ENCODE assay signal across 20 mouse cellular contexts in genomic region chr19:37095666-37096330, GRCm38 (mm10).
DNase-seq lines count a peak whose midpoint lies in the region; ATAC-seq and TF ChIP-seq lines count a peak whose summit lies in the region.
"Had no signal": no experiment of that assay in that cellular context is flagged by ENCODE, and none has a peak within 500 bp of the region (broad histone marks: within the 10 kb centered on the region; RNA-seq: fewer than 3 reads in every experiment).

No protein-coding gene starts in this region.

- H3K4me3 ChIP-seq in hindbrain, postnatal 0 days (ENCODE audit: low read length), result no peak overlapping the region
- H3K4me3 ChIP-seq in hindbrain, embryonic 10.5 days, result no peak overlapping the region
- H3K4me3 ChIP-seq in lung, postnatal 0 days (ENCODE audit: low read depth, low read length), result no peak overlapping the region
- no peak overlapping the region for H3K4me3 ChIP-seq in lung, adult 2 months (replicated peaks; ENCODE audit: extremely low read depth, low read depth, low read length)
- H3K4me3 ChIP-seq in MEL (ENCODE audit: control insufficient read depth in 1 of 2, insufficient read depth in 1 of 2, low read depth in 2 of 2, low read length in 2 of 2), result no peak overlapping the region
- no peak overlapping the region for H3K4me3 ChIP-seq in cortical plate, adult 2 months (ENCODE audit: insufficient read depth, low read length)
- H3K4me3 ChIP-seq in kidney, embryonic 14.5 days (ENCODE audit: low read length), result no peak overlapping the region
- H3K4me3 ChIP-seq: embryonic facial prominence, embryonic 12.5 days; limb, embryonic 12.5 days; liver, embryonic 13.5 days; midbrain, embryonic 10.5 days had no signal

- H3K9ac ChIP-seq in hindbrain, postnatal 0 days (replicated peaks; ENCODE audit: low read length), result no peak overlapping the region
- no peak overlapping the region for H3K9ac ChIP-seq in lung, postnatal 0 days (replicated peaks; ENCODE audit: low read depth)
- H3K9ac ChIP-seq in MEL (ENCODE audit: control insufficient read depth, low read depth, low read length, poor library complexity, severe bottlenecking), result no peak overlapping the region
- H3K9ac ChIP-seq in kidney, embryonic 14.5 days (ENCODE audit: low read depth, low read length), result no peak overlapping the region
- H3K9ac ChIP-seq: embryonic facial prominence, embryonic 12.5 days; limb, embryonic 12.5 days; liver, embryonic 13.5 days had no signal

- H3K79me2 ChIP-seq in MEL (ENCODE audit: control insufficient read depth, insufficient read depth, low read length, poor library complexity), result no peaks in the 10 kb centered on the region

- H3K4me2 ChIP-seq in hindbrain, postnatal 0 days (ENCODE audit: low read depth, low read length), result no peak overlapping the region
- H3K4me2 ChIP-seq in lung, postnatal 0 days (replicated peaks; ENCODE audit: low read depth, low read length), result no peak overlapping the region
- H3K4me2 ChIP-seq in kidney, embryonic 14.5 days (replicated peaks; ENCODE audit: low read depth, low read length), result no peak overlapping the region
- H3K4me2 ChIP-seq: embryonic facial prominence, embryonic 12.5 days; limb, embryonic 12.5 days; liver, embryonic 13.5 days had no signal

- DNase-seq in hindbrain, postnatal 0 days (ENCODE audit: low spot score), result no peak
- DNase-seq in hindbrain, embryonic 10.5 days (ENCODE audit: low spot score), result no peak
- DNase-seq in lung, postnatal 0 days (ENCODE audit: low spot score), result no peak
- DNase-seq in lung, adult 2 months, result no peak
- DNase-seq in MEL (ENCODE audit: low read depth, low spot score), result no peak
- DNase-seq in embryo, embryonic 10.5 days (ENCODE audit: low spot score), result no peak
- DNase-seq: adrenal gland, postnatal 25 days; B cell, adult 2 months; cerebellum, postnatal 10 days; gastrocnemius, postnatal 36 days; kidney, adult 18-20 months; liver, embryonic 13.5 days; thymus, adult 18-20 months; thymus, postnatal 36 days had no signal

- no peaks in the 10 kb centered on the region for H3K9me3 ChIP-seq in hindbrain, postnatal 0 days (ENCODE audit: low read length)
- H3K9me3 ChIP-seq in hindbrain, embryonic 10.5 days, result no peaks in the 10 kb centered on the region
- H3K9me3 ChIP-seq in lung, postnatal 0 days (ENCODE audit: low read length), result no peaks in the 10 kb centered on the region
- no peaks in the 10 kb centered on the region for H3K9me3 ChIP-seq in MEL (replicated peaks; ENCODE audit: insufficient read depth, low read length)
- H3K9me3 ChIP-seq in kidney, embryonic 14.5 days (ENCODE audit: control insufficient read depth, low read length), result no peaks in the 10 kb centered on the region
- H3K9me3 ChIP-seq: embryonic facial prominence, embryonic 12.5 days; limb, embryonic 12.5 days; liver, embryonic 13.5 days; midbrain, embryonic 10.5 days had no signal

- H3K4me1 ChIP-seq in hindbrain, postnatal 0 days (ENCODE audit: insufficient read depth, low read length), result no peaks in the 10 kb centered on the region
- H3K4me1 ChIP-seq in hindbrain, embryonic 10.5 days (replicated peaks), result peaks cover 1% of the 10 kb centered on the region
- H3K4me1 ChIP-seq in lung, postnatal 0 days (ENCODE audit: insufficient read depth, low read depth, low read length), result no peaks in the 10 kb centered on the region
- H3K4me1 ChIP-seq in lung, adult 2 months (ENCODE audit: control insufficient read depth, insufficient read depth, low read length), result no peaks in the 10 kb centered on the region; the same call in none of the 2 replicates
- H3K4me1 ChIP-seq in MEL (ENCODE audit: control insufficient read depth in 1 of 2, insufficient read depth in 2 of 2, low read length in 2 of 2), result no peaks in the 10 kb centered on the region
- peaks cover 6% of the 10 kb centered on the region for H3K4me1 ChIP-seq in cortical plate, adult 2 months (ENCODE audit: control insufficient read depth, insufficient read depth, low read length)
- no peaks in the 10 kb centered on the region for H3K4me1 ChIP-seq in kidney, embryonic 14.5 days (ENCODE audit: control insufficient read depth, insufficient read depth, low read length)
- H3K4me1 ChIP-seq: embryonic facial prominence, embryonic 12.5 days had no signal

- WGBS in hindbrain, postnatal 0 days, result 79% methylated on average over 4 of the region's 4 CpGs
- WGBS in hindbrain, embryonic 10.5 days, result 80% methylated on average over 4 of the region's 4 CpGs
- 68% methylated on average over 4 of the region's 4 CpGs for WGBS in lung, postnatal 0 days
- 75% methylated on average over 4 of the region's 4 CpGs for WGBS in lung, adult 2 months
- 69% methylated on average over 4 of the region's 4 CpGs for WGBS in kidney, embryonic 14.5 days

- peak; percentile 21 for TF ChIP-seq CTCF in hindbrain, postnatal 0 days (IDR thresholded peaks at IDR 0.05; ENCODE audit: low read depth)
- peak; percentile 35 for TF ChIP-seq CTCF in lung, postnatal 0 days (IDR thresholded peaks at IDR 0.05)
- TF ChIP-seq CTCF in lung, adult 2 months (IDR thresholded peaks at IDR 0.05; ENCODE audit: insufficient read depth, low read length), result no peak
- peak; percentile 28 to 42 (median 28); a peak in 5 of 6 replicates for TF ChIP-seq CTCF in MEL (IDR thresholded peaks at IDR 0.05 in 2 of 3, conservative IDR thresholded peaks at IDR 0.05 in 1 of 3; ENCODE audit: control insufficient read depth in 1 of 3, insufficient read depth in 1 of 3, low read depth in 2 of 3, low read length in 3 of 3, poor library complexity in 1 of 3, severe bottlenecking in 1 of 3)
- TF ChIP-seq CTCF in cortical plate, adult 2 months (IDR thresholded peaks at IDR 0.05; ENCODE audit: extremely low read depth, insufficient read depth, low read length), result 0 out of 2 replicates have a peak, but pooled peaks have one; percentile 5

- no peak overlapping the region for H3K27ac ChIP-seq in hindbrain, postnatal 0 days
- H3K27ac ChIP-seq in hindbrain, embryonic 10.5 days, result no peak overlapping the region
- H3K27ac ChIP-seq in lung, postnatal 0 days (ENCODE audit: low read length), result no peak overlapping the region
- H3K27ac ChIP-seq in MEL (ENCODE audit: control insufficient read depth, low read depth, low read length), result no peak overlapping the region
- no peak overlapping the region for H3K27ac ChIP-seq in cortical plate, adult 2 months (ENCODE audit: insufficient read depth, low read length)
- H3K27ac ChIP-seq in kidney, embryonic 14.5 days (ENCODE audit: low read depth, low read length), result no peak overlapping the region
- H3K27ac ChIP-seq: embryonic facial prominence, embryonic 12.5 days; kidney, postnatal 0 days; liver, embryonic 13.5 days; midbrain, embryonic 10.5 days had no signal

- TF ChIP-seq EP300 in lung, postnatal 0 days (IDR thresholded peaks at IDR 0.05), result no peak
- TF ChIP-seq EP300 in MEL (IDR thresholded peaks at IDR 0.05; ENCODE audit: low read depth in 1 of 2, low read length in 2 of 2), result no peak

- no peak for ATAC-seq in hindbrain, postnatal 0 days
- ATAC-seq in lung, postnatal 0 days, result no peak
- ATAC-seq in kidney, embryonic 14.5 days (ENCODE audit: low FRiP score, low TSS enrichment), result no peak

- H3K36me3 ChIP-seq in hindbrain, postnatal 0 days (ENCODE audit: insufficient read depth, low read length), result no peaks in the 10 kb centered on the region
- H3K36me3 ChIP-seq in hindbrain, embryonic 10.5 days, result no peaks in the 10 kb centered on the region
- H3K36me3 ChIP-seq in lung, postnatal 0 days (ENCODE audit: insufficient read depth, low read length), result no peaks in the 10 kb centered on the region
- no peaks in the 10 kb centered on the region for H3K36me3 ChIP-seq in MEL (ENCODE audit: control insufficient read depth in 1 of 2, insufficient read depth in 2 of 2, low read length in 2 of 2)
- no peaks in the 10 kb centered on the region for H3K36me3 ChIP-seq in kidney, embryonic 14.5 days (ENCODE audit: control insufficient read depth, insufficient read depth, low read length)
- H3K36me3 ChIP-seq: embryonic facial prominence, embryonic 12.5 days; limb, embryonic 12.5 days; liver, embryonic 13.5 days; midbrain, embryonic 10.5 days had no signal

- no peaks in the 10 kb centered on the region for H3K27me3 ChIP-seq in hindbrain, postnatal 0 days (ENCODE audit: insufficient read depth, low read length)
- H3K27me3 ChIP-seq in hindbrain, embryonic 10.5 days (ENCODE audit: insufficient read depth, poor library complexity, severe bottlenecking), result no peaks in the 10 kb centered on the region
- H3K27me3 ChIP-seq in lung, postnatal 0 days (replicated peaks; ENCODE audit: insufficient read depth, low read length), result no peaks in the 10 kb centered on the region
- H3K27me3 ChIP-seq in MEL (ENCODE audit: control insufficient read depth in 1 of 2, insufficient read depth in 2 of 2, low read length in 2 of 2), result no peaks in the 10 kb centered on the region
- no peaks in the 10 kb centered on the region for H3K27me3 ChIP-seq in kidney, embryonic 14.5 days (ENCODE audit: control insufficient read depth, insufficient read depth, low read length)
- H3K27me3 ChIP-seq: embryonic facial prominence, embryonic 12.5 days; limb, embryonic 12.5 days; liver, embryonic 13.5 days had no signal

- TF ChIP-seq RAD21 in MEL (IDR thresholded peaks at IDR 0.05; ENCODE audit: low read depth, low read length), result no peak

- no peak for TF ChIP-seq POLR2A in lung, adult 2 months (IDR thresholded peaks at IDR 0.05; ENCODE audit: borderline replicate concordance, extremely low read depth, low read depth, low read length)
- no peak for TF ChIP-seq POLR2A in MEL (IDR thresholded peaks at IDR 0.05; ENCODE audit: control insufficient read depth in 1 of 2, insufficient read depth in 1 of 2, low read depth in 1 of 2, low read length in 2 of 2, poor library complexity in 1 of 2)
- TF ChIP-seq POLR2A in cortical plate, adult 2 months (IDR thresholded peaks at IDR 0.05; ENCODE audit: extremely low read depth, insufficient read depth, low read length), result no peak

TF ChIP-seq in MEL, 35 proteins besides CTCF, POLR2A, EP300 and RAD21:
- TF ChIP-seq MYC (IDR thresholded peaks at IDR 0.05; ENCODE audit: low read depth, low read length), result no peak
- TF ChIP-seq MEF2A (IDR thresholded peaks at IDR 0.05; ENCODE audit: extremely low read depth, insufficient replicate concordance, low read depth, low read length, poor library complexity, severe bottlenecking), result no peak
- TF ChIP-seq ZNF384 (IDR thresholded peaks at IDR 0.05; ENCODE audit: low read depth, low read length), result no peak
- TF ChIP-seq NELFE (IDR thresholded peaks at IDR 0.05; ENCODE audit: low read depth, low read length), result no peak
- no peak for TF ChIP-seq ZKSCAN1 (IDR thresholded peaks at IDR 0.05; ENCODE audit: low read depth, low read length)
- TF ChIP-seq KAT2A (conservative IDR thresholded peaks at IDR 0.05; ENCODE audit: low read depth, low read length), result no peak
- no peak for TF ChIP-seq RCOR1 (IDR thresholded peaks at IDR 0.05; ENCODE audit: low read depth, low read length)
TF ChIP-seq in MEL: peak in this region for 0.
